Mouse (Mus musculus): ENCODE measurements at regions not wholly inside any gene's neighbourhood (a gene's known extent, or its start where the extent isn't known, plus 50 kb on each side); places are given as distances from the start of the nearest gene placed in this dataset.

DNA sequence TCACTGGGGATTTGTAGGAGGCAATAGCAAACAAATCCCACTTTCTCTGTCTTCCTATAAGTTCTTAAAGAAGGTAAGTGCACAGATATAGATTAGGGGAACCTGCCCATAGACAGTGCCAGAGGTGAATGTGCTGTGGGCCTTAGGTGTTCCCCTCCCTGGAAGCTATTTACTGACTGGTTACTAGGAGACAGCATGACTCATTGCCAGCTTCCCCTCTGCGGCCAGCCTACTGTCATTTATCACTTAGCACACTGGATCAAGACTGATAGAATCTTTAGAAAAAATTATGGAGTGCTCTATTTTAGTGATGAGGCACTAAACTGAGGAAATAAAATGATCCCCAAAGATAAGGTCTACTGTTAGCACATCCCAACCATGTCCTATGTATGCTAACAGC, 187.3 kb upstream of the Nrp1 start:
- no peak for DNase-seq

DNA sequence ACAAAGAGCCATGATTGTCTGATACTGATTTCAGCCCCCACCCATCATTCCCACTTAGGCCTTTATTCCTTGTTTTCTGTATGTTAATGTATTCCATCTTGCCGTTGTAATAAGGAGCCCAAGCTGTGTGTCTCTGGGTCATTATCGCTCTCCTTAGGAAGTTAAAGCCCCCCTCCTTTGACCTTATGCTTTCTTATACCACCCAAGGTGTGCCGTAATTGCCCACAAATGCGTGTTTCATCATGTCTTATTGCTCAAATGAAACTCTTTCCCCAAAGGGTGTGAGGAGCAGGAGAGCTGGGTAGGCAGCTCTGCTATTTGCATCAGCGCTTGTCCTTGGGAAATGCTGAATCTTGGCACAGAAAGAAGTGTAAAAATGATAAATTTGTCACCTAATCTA, 178.2 kb upstream of the Nrp1 start:
- no peak for DNase-seq

DNA sequence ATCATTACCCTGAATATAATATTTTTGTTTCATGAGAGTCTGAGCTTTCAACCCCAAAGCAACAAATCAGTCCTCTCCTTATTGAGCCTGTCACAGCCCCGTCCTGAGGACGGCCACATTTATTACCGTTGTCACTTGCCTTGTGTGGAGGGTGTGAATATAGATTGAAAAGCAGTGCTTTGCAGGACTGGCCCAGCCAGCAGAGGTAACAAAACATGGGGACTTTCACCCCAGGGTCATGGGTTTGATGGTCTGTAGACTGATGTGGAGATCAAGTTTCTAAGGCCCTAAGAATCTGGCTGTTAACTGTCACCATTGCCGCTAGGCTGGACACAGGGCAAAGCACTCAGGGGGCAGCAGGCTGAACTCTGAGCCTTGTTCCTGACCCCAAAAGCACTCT, 175.3 kb upstream of the Nrp1 start:
- no peak for DNase-seq

DNA sequence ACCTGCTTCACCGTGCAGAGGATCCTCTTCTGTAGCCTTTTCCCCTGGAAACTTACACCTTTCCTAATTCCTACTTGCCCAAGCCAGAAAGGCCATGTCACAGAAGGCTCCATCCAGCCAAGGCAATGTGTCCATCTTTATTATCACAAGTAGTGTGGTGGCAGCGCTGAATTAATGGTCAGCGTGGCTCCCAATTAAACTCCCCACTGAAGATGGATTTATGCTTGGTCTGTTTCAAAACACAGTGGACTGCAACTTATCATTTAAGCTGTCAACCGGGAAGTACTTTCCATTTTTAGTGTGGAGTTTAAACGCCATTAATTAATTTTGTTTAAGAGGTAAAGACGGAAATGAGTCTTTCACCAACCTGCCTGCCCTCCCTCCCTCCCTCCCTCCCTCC, 170.1 kb upstream of the Nrp1 start:
- DNase-seq: no peak

DNA sequence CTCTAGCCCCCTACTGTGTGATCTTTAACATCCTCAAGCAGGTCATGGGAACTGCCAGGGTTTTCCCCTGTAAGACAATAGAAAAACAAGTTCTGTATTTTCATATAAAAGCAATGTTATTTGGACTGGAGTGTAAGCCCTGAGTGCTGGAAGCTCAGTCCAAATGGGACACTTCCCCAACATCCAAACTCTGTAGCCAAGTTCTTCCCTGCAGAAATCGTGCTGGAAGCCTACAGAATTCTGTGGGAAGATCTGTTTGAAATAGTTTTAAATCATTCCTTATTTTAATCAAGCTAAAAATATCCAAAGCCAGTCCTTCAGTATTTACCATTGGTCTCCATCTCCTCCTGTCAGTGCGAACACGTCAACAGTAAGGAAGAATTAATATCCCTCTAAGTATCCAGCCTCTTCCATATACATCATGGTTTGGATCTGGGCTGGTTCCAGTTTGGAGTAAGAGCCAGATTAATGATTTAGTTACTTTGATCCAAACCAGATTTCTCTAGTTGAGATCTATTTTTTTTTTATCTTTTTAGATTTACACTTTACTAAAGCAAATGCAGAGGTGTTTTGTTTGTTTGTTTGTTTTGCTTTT, 165.0 kb upstream of the Nrp1 start:
- DNase-seq: no peak

DNA sequence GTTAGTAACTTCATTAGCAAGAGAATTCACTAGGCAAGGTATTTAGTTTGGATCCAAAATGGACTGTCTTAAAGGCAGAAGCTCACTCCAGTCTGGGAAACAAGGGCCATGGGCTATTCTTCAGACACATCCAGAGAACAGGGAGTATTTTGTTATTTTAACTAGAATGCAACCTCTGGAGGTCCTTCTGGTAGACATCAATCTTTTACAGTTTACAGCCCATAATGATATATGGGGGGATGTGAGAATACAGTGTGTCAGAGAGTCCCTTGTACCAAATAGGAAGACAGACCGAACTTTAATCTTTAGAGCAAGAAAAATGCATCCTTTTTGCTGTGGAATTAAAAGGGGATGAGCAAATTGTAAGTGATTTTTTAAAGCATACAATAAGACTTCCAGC, 157.6 kb upstream of the Nrp1 start:
- DNase-seq: no peak

DNA sequence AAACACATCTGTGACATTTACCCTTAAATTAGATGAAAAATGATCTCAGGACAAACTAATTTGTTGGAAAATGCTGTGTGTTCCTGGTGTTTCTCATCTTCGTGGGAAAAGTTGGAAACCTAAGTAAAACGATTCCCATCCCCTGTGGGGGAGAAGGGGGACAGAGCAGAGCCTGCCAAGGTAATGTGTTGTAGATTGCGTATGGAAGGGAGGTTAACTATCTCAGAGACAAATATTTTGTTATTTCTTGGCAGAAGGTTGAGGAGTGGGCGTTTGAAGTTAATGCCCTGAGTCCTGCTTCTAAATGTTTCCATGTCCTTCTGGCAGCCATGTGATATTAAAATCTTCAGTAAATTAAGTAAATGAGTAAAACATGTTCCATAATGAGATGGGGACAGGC, 156.8 kb upstream of the Nrp1 start:
- DNase-seq: no peak

DNA sequence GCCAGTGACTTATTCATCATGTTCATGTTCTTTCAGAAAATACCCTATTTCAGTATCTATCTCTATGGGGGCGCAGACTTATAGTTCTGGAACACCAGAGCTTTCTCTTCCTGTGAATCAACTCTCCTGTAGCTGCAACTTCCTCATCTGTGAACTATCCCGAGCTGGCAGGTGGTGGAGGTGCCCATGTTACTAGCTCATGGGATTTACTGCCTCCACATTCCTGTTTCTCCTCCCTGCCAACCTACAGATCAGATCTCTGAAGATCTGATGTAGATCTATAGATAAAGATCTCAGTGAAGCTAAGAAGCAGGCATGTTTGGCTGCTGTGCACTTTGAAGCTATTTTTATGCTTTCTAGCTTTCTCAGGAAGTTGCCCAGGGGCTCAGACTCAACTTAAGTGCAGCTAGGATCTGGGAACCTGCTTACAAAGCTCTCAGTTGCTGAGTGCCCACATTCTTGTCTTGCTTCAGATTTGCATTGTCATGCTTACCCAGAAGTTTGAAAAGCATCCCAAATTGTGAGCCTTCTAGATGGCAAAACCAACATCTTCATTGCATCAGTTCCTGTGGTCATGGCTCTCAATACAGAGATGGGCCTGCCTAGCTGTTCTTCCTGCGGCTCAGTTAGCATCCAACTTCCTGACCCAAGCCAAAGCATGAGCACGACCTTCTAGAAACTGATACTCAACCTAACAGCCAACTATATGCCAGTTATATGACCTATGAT, 156.1 kb upstream of the Nrp1 start:
- no peak for DNase-seq

DNA sequence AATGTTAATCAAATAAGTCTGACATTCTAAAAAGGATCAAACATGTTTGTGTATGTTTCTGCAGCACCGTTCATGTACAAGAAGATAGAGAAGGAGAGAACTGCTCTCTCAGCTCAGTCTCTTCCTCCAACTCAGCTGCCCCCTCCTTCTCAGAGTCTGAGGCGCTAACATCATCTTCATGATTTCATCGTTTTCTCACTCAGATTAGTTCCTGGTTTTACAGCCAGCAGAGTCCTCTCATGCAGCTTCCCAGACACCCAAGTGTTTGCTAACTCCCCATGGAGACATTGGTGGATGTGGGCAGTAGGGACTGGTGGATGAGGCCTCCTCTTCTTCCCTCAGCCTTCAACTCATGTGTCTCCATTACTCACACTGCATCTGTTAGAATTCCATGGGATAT, 153.6 kb upstream of the Nrp1 start:
- no peak for DNase-seq

DNA sequence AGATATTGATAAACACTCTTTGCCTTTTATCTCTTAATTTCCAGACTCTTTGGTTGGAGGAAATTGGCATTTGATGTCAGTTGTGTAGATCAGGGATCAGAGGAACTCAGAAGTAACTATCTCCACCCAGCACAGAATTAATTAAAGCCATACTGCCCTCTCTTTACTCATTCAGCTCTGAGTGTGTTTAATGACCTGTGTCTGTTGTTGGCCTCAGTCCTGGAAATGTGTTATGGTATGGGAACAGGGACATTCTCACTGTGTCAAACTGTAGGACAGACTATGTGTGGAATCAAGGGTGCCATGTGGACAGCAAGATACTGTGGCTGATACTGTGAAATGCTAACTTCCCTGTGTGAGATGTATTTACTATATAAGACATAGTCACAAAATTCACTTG, 151.3 kb upstream of the Nrp1 start:
- DNase-seq: no peak

DNA sequence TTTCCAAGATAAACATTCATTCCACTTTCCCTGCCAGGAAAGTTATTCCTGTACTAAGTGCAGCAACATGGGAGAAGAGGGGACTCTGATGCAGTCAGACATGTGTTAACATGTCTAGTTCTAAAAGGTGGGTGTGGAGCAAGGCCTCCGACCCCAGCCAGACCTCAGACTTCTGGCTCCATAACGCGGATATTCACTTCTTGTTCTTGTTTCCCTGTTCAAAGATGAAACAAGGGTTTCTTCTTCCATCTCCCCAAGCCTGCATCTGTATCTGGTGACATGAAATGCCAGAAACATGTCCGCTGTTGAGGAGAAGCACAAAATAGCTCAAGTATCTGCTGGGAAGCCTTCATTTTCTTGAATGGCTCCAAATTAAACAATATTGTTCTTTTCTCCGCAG, 147.6 kb upstream of the Nrp1 start:
- no peak for DNase-seq

DNA sequence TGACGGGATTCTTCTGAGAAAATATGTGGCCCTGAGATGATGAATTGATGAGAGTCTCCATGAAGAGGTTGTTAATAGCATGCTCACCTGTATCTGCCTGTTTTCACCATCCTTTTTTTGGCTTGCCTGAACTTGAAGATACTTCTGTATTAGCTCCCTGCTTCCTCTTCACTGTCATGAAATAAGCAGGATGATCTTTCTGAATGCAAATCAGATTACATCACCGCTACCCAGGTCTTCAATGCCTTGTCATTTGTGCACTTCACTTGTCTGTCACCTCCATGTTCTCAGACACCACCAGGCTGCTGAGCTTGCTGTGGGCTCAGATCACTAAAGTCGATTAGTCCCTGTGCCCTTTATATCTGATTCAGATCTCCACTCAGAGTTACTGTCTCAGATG, 146.2 kb upstream of the Nrp1 start:
- DNase-seq: no peak

DNA sequence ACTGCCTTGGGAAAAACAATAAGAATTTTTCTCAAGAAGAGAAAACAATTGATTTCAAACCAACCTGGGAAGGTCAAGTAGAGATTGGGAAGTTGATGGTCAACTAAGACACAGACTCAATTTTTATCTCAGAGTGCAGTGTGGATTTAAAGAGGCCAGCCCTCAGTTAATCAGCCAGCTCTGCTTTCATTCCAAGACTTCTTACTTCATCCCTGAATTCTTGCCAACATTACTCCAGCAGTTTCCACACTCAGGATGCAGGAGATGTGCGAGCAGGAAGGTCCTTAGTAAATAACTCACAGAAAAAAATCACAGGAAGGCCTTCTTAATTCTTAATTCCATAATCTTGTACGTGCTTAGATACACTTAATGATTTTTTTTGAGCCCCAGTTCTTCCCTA, 144.1 kb upstream of the Nrp1 start:
- DNase-seq: no peak

DNA sequence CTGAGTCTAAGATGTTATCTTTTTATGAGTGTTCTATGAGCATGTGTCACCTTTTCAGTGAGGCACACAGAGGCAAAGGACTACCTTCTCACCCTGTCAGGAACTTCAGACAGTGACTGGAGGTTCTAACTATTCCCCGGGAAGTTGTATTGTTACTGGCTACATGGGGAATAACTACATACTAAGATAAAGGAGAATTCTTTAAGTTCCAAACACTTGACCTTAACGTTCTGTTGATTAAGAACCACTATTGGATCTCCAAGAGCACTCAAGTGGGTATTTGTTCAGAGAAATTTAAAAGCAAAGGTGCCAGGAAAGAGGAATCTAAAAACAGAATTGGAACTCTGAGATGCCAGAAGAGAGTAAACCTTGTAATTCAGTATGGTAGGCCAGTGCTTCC, 139.5 kb upstream of the Nrp1 start:
- DNase-seq: no peak

DNA sequence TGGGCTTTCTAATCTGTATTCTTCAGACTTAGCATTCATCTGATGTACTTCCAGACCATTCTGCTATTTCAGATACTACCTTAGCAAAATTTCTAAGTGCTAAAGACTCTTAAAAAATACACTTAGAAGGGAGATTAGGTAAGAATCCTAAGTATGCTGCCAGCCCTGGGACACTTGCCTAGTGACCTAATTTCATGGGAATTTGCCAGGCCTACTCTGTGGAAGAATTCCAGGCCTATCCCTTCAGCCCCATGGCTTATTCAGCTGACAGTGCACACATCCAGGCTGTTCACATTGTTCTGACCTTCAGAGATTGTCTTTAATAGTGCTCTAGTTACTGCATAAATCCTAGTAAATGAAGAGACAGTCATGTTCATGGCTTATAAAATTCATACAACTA, 138.9 kb upstream of the Nrp1 start:
- DNase-seq: peak; percentile 47

DNA sequence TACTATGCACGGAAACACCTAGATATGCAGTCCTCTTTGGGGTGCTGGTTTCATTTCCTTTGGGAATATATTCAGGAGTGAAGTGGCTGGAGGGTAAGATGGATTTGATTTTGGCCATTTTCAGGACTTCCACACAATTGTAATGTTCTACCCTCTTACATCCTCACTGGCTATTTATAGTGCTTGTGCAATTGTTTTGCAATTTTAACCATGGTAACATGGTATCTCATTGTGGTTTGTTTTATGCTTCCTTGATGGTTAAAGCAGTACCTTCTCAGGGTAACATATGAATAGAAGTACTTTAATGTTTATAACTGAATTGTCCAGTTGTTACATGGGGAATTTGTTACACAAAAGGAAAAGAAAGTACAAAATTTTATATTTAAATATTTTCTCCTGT, 135.3 kb upstream of the Nrp1 start:
- no peak for DNase-seq

DNA sequence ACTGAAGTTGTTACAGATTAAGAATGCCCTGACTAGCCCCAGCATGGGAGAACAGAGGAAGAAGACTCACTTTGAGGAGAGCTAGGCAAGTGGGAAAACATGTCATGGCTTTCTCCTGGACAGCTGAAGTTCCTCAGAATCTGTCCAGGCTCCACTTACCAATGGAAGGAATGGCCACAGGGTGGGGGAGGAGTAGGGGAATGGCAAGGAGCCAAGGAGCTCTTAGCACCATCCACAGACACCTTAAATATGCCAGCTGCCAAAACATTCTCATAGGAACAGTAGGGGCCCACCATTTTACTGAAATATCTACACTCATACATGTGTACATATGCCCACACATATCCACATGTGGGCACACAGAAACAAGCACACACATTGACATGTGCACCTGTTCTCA, 134.9 kb upstream of the Nrp1 start:
- DNase-seq: no peak

DNA sequence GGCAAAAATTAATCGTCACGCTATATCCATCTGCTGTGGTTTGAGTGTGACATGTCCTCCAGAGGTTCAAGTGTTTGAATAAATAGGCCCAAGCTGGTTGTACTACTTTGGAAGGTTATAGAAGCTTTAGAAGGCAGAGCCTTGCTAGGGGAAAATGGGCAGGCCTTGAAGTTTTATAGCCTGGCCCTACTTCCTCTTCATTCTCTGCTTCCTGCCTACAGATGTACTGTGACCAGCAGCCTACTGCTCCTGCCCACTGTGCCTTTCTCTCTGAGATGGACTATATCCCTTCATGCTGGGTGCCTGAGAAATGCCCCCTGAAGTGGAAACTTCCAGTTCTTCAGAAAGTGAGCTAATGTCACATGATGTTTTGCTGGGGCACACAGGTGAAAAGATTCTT, 133.3 kb upstream of the Nrp1 start:
- no peak for DNase-seq

DNA sequence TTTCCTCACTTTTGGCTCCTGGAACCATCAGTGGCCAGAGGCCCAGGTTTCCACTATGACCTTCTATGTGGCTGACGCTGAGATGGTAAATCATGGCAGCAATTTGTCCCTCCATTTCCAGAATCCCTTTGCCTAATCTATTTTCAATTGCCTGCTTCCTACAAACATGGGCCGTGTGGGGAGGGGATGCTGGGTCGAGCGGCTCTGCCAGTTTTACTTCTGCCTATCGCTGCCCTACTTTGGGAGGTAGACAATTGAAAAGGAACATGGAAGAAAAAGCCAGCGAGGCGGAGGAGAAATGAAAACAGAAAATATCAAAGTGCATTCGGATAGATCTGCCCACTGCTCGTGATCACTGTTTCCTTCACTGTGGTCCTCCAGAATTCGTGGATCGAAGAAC, 123.3 kb upstream of the Nrp1 start:
- DNase-seq: no peak

DNA sequence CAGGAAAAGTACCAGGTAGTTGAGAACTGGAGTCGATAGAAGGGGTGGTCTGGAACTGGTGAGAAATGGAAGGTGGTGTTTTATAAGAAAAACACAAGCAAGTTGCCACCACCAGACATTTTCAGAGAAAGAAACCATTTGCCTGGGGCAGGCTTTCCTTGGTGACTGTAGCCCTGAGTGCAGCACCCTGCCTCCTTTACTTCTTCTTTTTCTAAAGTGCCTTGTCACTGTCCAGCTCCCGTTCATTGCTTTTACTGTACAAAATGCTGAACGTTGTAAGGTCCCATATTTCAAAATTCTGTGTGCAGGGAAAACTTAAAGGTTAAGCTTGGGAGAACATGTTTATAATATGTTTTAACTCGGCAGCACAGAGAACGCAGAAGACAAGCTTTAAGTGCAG, 122.9 kb upstream of the Nrp1 start:
- no peak for DNase-seq

DNA sequence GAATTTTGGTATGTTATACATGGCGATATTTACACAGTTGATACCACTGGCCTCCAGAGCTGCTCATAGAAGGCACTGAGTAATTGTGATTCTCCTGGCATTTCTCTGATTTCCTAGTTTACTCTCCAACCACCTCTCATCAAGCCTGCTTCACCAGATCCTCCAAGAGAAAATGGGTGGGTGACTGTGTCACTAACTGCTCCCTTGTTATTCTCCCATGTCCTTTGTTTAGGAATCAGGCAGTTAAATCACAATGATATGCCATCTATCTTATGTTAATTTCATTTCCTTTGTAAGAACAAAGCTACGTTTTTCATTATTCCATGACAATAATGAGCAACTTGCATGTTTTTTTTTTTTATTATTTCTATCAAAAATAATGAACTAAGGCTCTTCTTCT, 122.3 kb upstream of the Nrp1 start:
- DNase-seq: no peak

DNA sequence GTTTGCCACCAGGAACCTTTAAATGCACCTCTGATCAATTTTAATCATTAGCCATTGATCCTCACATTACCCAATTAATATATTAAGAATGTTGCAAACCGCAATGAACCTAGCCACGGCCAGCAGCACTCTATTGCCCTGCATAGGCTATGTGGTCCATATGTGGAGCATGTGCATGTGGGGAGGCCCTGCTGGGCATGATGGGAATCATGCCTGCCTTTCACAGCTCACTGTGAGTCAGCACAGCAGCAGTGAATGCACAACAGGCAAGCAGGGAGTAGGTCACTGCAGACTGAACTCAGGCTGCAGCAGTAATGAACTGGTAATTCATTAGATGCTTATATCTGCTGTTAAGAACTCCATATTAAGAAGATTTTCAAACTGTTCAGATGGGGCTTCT, 119.5 kb upstream of the Nrp1 start:
- DNase-seq: no peak

DNA sequence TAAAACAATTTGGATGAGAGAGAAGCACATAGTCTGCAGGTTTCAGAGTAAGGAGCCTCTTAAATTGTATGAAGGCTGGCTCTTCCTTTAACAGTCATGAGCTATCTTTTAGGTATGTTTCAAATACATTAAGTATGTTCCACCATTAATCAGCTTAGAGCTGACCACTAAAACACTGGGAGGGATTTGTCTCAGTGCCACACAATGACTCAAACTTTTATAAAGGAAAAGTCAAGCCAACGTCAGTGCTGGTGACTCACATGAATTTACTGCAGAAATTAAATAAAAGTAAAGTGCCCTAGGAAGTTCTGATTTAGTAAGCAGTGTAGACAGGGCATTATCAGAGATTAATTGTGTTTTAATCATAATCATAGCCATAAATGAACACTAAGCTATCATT, 118.6 kb upstream of the Nrp1 start:
- DNase-seq: no peak

DNA sequence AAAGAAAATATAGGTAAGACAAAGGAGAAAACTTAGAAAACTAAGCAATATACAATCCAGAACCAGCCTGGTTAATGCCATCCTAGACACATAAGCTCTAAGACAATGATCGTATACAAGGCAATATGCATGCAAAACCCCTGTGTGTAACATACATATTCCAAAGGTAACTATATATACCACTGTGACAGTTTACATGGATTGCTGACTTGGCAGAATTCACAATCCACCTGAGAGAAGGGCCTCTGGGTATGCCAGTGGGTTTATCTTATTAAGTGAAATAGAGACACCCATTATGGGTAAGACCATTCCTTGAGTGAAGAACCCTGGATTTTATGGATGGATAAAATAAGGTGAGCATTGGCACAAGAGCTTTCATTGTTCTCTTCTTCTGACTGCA, 117.2 kb upstream of the Nrp1 start:
- no peak for DNase-seq

DNA sequence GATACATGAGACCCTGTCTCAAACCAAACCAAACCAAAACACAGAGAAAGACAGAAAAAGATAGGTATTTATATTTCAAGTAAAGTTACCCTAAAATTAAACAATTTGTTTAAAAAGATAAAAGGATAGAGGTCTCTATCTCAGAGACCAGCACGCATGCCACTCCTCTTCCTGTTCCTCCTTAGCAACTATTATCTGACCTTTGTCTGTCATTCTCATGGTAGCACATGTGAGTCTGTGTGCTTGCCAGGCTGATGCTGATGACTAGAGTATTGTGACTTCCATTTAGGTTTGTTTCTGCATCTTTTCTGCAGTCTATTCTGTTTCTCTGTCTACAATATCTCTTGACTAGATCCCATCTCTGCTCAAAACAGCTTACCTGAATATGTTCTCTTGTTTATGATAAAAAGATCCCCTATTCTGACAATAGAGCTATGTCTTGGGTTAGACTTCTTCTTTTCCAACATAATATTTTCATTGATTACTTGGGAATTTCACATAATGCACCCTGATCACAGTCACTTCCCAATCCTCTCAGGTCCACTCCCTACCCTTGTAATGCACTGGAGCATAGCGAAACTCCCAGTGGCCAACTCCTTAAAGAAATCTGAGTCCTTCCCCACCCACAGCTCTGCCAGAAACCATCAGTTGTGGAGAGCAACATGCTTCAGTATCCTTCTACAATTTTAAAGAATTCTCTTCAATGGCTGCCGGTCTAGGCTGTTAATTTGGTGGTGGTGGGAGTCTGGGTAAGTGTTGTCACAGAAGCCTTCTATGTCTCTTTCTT, 115.7 kb upstream of the Nrp1 start:
- DNase-seq: no peak
